Mouse (Mus musculus): ENCODE data around the gene Xntrpc. TPM values are rescaled to one million over a fixed set of nuclear protein-coding genes. Genes with fewer than 3 reads are reported as not detected.

Xntrpc gene
- total and polyA plus RNA-seq, 2 experiments from 2014 or later = 0.40 to 0.47 TPM

DNA sequence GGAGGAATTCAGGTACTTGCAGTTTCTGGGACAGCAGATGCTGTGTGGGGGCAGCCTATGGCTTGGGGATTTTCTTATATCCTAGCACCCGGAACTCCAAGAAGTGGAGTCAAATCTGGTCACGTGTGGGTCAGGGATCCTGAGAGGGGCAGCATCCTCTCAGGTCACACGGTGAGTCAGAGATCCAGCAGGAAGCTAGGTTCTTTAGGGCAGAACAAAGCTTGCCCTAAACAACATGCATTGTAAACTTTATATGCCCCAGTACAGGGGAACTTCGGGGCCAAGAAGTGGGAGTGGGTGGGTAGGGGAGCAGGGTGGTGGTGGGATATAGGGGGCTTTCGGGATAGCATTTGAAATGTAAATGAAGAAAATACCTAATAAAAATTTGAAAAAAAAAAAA lies 35.4 kb downstream of the Xntrpc start:
- ATAC-seq = no peak
- 68% methylated on average over 5 of the region's 5 CpGs for WGBS

DNA sequence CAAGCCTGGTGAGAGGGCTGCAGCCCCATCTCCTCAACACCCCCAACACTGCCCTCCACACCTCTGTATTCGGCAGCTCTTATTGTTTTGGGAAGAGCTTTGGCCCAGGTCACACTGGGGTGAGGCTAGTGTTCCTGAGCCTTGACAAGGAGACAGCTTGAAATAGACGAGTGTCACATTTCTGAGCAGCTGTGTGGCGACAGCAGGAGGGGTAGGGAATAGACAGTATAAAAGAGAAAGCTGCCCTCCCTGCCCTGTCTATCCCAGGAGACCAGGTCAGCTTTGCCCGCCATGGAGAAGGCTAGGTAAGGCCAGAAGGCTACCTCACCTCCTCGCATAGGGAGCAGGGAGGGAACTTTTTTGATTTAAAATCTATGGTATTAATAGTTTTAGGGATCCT lies 36.0 kb downstream of the Xntrpc start, which contains the start of gene Art1:
Gene Art1 (plus strand): TSS at position 257 of the 400 bp plus-strand sequence.
- Histone ChIP-seq H3K9me3 (ENCODE audit: low read length) (no peaks in the 10 kb centered on the region), H3K4me3 (ENCODE audit: low read length) (no peak within 1 kb of the TSS), H3K27ac (no peak within 1 kb of the TSS), H3K36me3 (ENCODE audit: insufficient read depth, low read length) (no peaks in the 10 kb centered on the region), H3K4me1 (ENCODE audit: insufficient read depth, low read length) (peaks cover 7% of the 10 kb centered on the region; the same call in 1 of the 2 replicates), H3K9ac (replicated peaks; ENCODE audit: low read length) (no peak within 1 kb of the TSS), H3K27me3 (ENCODE audit: insufficient read depth, low read length) (no peaks in the 10 kb centered on the region), H3K4me2 (ENCODE audit: low read depth, low read length) (no peak within 1 kb of the TSS)
- ATAC-seq (no peak), DNase-seq (ENCODE audit: low spot score) (no peak)
- WGBS = 41% methylated on average over 5 of the region's 5 CpGs
- no peak for TF ChIP-seq CTCF (IDR thresholded peaks at IDR 0.05; ENCODE audit: low read depth)

More for the DNA sequence above, 35.4 kb downstream of the Xntrpc start:
- Histone ChIP-seq H3K27me3 (ENCODE audit: insufficient read depth, low read length) (no peaks in the 10 kb centered on the region), H3K27ac (no peak overlapping the region), H3K4me1 (ENCODE audit: insufficient read depth, low read length) (peaks cover 7% of the 10 kb centered on the region; the same call in 1 of the 2 replicates), H3K9me3 (ENCODE audit: low read length) (no peaks in the 10 kb centered on the region), H3K4me3 (ENCODE audit: low read length) (no peak overlapping the region), H3K4me2 (ENCODE audit: low read depth, low read length) (no peak overlapping the region), H3K9ac (replicated peaks; ENCODE audit: low read length) (no peak overlapping the region), H3K36me3 (ENCODE audit: insufficient read depth, low read length) (no peaks in the 10 kb centered on the region)
- no peak for TF ChIP-seq CTCF (IDR thresholded peaks at IDR 0.05; ENCODE audit: low read depth)
- no peak for DNase-seq (ENCODE audit: low spot score)

DNA sequence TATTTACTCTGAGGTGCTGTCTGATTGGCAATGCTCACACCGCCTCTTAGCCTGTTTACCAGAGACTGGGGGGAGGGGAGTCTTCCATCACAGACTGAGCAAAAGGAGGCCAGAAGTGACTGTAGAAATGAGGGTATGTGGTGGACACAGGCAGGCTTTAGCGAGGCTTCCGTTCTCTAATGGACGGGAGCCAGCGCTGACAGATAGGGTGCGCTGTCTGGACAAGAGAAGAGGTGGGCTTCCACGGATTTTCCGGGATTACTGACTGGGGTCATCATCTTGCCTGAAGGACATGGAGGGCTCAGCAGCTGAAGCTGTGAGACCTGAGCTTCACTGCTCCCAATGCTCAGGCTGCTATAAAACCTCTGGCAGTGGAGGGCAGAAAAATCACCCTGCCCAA lies 36.7 kb downstream of the Xntrpc start:
- Histone ChIP-seq H3K4me2 (ENCODE audit: low read depth, low read length) (no peak overlapping the region), H3K36me3 (ENCODE audit: insufficient read depth, low read length) (no peaks in the 10 kb centered on the region), H3K9ac (replicated peaks; ENCODE audit: low read length) (no peak overlapping the region), H3K4me1 (ENCODE audit: insufficient read depth, low read length) (peaks cover 7% of the 10 kb centered on the region; the same call in 1 of the 2 replicates), H3K27me3 (ENCODE audit: insufficient read depth, low read length) (no peaks in the 10 kb centered on the region), H3K9me3 (ENCODE audit: low read length) (no peaks in the 10 kb centered on the region), H3K27ac (no peak overlapping the region), H3K4me3 (ENCODE audit: low read length) (no peak overlapping the region)
- ATAC-seq (no peak), DNase-seq (ENCODE audit: low spot score) (no peak)
- peak; percentile 23; the same call in 1 of the 2 replicates for TF ChIP-seq CTCF (IDR thresholded peaks at IDR 0.05; ENCODE audit: low read depth)
- 43% methylated on average over 8 of the region's 8 CpGs for WGBS

DNA sequence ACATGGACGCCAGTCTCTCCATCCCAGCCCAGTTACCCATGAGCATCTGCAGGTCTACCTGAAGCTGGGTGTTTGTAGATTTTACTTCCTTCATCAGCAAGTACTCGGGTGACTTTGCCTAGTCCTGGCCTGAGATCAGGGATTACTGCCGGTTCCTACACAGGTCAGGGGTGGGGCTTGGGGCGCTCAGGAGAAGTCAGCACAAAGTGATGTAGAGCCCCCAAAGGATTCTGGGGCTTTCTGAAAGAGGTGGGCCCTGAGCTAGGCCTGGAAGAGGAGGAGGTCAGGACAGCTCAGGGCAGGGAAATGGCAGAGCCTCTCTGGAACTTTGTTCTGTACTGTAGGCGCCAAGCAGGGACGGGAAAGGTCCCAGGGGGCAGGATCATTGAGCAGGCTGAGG lies 37.2 kb downstream of the Xntrpc start:
- 49% methylated on average over 6 of the region's 6 CpGs for WGBS
- no peak for ATAC-seq
- H3K27ac ChIP-seq = no peak overlapping the region

DNA sequence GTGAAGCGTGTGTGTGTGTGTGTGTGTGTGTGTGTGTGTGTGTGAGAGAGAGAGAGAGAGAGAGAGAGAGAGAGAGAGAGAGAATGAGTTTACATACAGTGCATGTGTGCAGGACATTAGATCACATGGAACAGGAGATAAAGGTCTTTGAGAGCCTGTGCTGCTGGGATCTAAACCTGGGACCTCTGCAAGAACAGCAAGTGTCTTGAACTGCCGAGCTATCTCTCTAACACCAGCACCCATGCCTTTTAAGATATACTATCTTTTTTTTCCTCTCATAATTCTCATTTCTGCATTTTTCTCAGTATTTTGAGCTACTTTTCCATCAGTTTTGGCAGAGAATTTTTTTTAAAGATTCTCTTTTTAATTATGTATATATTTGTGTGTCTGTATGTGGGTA lies 38.0 kb downstream of the Xntrpc start:
- ATAC-seq (no peak), DNase-seq (ENCODE audit: low spot score) (no peak)
- Histone ChIP-seq H3K27me3 (ENCODE audit: insufficient read depth, low read length) (no peaks in the 10 kb centered on the region), H3K36me3 (ENCODE audit: insufficient read depth, low read length) (no peaks in the 10 kb centered on the region), H3K4me3 (ENCODE audit: low read length) (no peak overlapping the region), H3K4me2 (ENCODE audit: low read depth, low read length) (no peak overlapping the region), H3K4me1 (ENCODE audit: insufficient read depth, low read length) (peaks cover 7% of the 10 kb centered on the region; the same call in 1 of the 2 replicates), H3K27ac (no peak overlapping the region), H3K9me3 (ENCODE audit: low read length) (no peaks in the 10 kb centered on the region), H3K9ac (replicated peaks; ENCODE audit: low read length) (no peak overlapping the region)
- 79% methylated on average over 2 of the region's 2 CpGs for WGBS
- no peak for TF ChIP-seq CTCF (IDR thresholded peaks at IDR 0.05; ENCODE audit: low read depth)

More for the DNA sequence above, 37.2 kb downstream of the Xntrpc start:
- no peaks in the 10 kb centered on the region for H3K9me3 ChIP-seq (ENCODE audit: low read length)
- no peaks in the 10 kb centered on the region for H3K36me3 ChIP-seq (ENCODE audit: insufficient read depth, low read length)
- no peak for DNase-seq (ENCODE audit: low spot score)
- no peak for TF ChIP-seq CTCF (IDR thresholded peaks at IDR 0.05; ENCODE audit: low read depth)
- H3K9ac ChIP-seq (replicated peaks; ENCODE audit: low read length) = no peak overlapping the region
- H3K4me2 ChIP-seq (ENCODE audit: low read depth, low read length) = no peak overlapping the region
- H3K4me1 ChIP-seq (ENCODE audit: insufficient read depth, low read length) = peaks cover 7% of the 10 kb centered on the region; the same call in 1 of the 2 replicates
- H3K4me3 ChIP-seq (ENCODE audit: low read length) = no peak overlapping the region
- no peaks in the 10 kb centered on the region for H3K27me3 ChIP-seq (ENCODE audit: insufficient read depth, low read length)

DNA sequence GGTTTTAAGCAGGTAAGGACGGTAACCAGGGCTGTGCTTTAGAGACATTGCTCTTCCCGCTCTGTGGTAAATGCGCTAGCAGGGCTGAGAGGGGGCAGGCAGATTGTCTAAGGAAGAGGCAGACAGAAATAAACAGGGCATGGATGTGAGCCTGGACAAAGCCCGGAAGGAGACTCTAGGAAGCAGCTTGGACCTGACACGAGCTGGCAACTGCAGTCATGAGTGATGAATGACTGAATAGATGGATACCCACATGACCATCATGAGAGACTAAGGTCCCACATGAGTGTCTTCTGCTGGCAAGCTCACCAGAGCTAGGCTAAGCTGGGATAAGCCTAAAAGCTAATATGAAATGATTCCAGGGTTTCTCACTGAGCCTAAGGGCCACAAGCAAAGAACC lies 38.6 kb downstream of the Xntrpc start:
- Histone ChIP-seq H3K36me3 (ENCODE audit: insufficient read depth, low read length) (no peaks in the 10 kb centered on the region), H3K27ac (no peak overlapping the region), H3K4me2 (ENCODE audit: low read depth, low read length) (no peak overlapping the region), H3K9me3 (ENCODE audit: low read length) (no peaks in the 10 kb centered on the region), H3K27me3 (ENCODE audit: insufficient read depth, low read length) (no peaks in the 10 kb centered on the region), H3K4me1 (ENCODE audit: insufficient read depth, low read length) (peaks cover 7% of the 10 kb centered on the region; the same call in 1 of the 2 replicates), H3K4me3 (ENCODE audit: low read length) (no peak overlapping the region), H3K9ac (replicated peaks; ENCODE audit: low read length) (no peak overlapping the region)
- DNase-seq (ENCODE audit: low spot score) (no peak), ATAC-seq (no peak)
- WGBS = 61% methylated on average over 5 of the region's 5 CpGs
- TF ChIP-seq CTCF (IDR thresholded peaks at IDR 0.05; ENCODE audit: low read depth) = no peak

DNA sequence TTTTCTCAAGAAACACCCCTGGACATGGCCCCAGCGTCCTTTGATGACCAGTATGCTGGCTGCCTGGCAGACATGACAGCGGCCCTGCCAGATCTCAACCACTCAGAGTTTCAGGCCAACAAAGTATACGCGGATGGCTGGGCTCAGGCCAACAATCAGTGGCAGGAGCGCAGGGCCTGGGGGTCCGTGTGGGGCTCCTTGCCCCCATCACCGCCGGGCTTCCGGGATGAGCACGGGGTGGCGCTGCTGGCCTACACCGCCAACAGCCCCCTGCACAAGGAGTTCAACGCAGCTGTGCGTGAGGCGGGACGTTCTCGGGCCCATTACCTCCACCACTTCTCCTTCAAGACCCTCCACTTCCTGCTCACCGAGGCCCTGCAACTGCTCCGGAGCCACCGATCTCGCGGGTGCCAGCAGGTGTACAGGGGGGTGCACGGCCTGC lies 41.2 kb downstream of the Xntrpc start:
- TF ChIP-seq CTCF (IDR thresholded peaks at IDR 0.05; ENCODE audit: low read depth) = no peak
- Histone ChIP-seq H3K4me1 (ENCODE audit: insufficient read depth, low read length) (no peaks in the 10 kb centered on the region), H3K4me2 (ENCODE audit: low read depth, low read length) (peak overlapping the region; percentile 52), H3K36me3 (ENCODE audit: insufficient read depth, low read length) (no peaks in the 10 kb centered on the region), H3K9ac (replicated peaks; ENCODE audit: low read length) (no peak overlapping the region), H3K27ac (no peak overlapping the region), H3K9me3 (ENCODE audit: low read length) (no peaks in the 10 kb centered on the region), H3K27me3 (ENCODE audit: insufficient read depth, low read length) (no peaks in the 10 kb centered on the region), H3K4me3 (ENCODE audit: low read length) (peak overlapping the region; percentile 14)
- ATAC-seq (peak; percentile 55), DNase-seq (ENCODE audit: low spot score) (peak; percentile 16)
- WGBS = 21% methylated on average over 23 of the region's 23 CpGs
